Mouse (Mus musculus) fat pad, adult 2 months (tissue): ENCODE measurements at regions not wholly inside any gene's neighbourhood (a gene's known extent, or its start where the extent isn't known, plus 50 kb on each side); places are given as distances from the start of the nearest gene placed in this dataset.
A peak's percentile ranks its signal among the peaks of the same experiment; 100 is the strongest.
"Not testable (repeated sequence)": the region's sequence is repeated elsewhere in the genome, so short reads cannot be mapped to it uniquely, and the experiment has no call there.

ENCODE experiments used
- DNase-seq: peaks from one replicate; pipeline ENCODE4 v3.0.0-alpha.2; 2011; ENCODE audit warnings: low read depth, low spot score; ENCODE audit errors: extremely low read depth

- DNase-seq: no peak
Measured at GRCm38 (mm10) chr12:32122915-32123314, 61.8 kb upstream of the Prkar2b start.

- not testable (repeated sequence) for DNase-seq
Measured at GRCm38 (mm10) chr12:32122007-32122406, 60.9 kb upstream of the Prkar2b start.

- DNase-seq: no peak
Measured at GRCm38 (mm10) chr12:32112691-32113090, 51.6 kb upstream of the Prkar2b start.

GRCm38 (mm10) chr12:32111508-32112119, 50.5 kb upstream of the Prkar2b start:
- peak; percentile 28 for DNase-seq

- no peak for DNase-seq
Measured at GRCm38 (mm10) chr12:32110903-32111302, 49.8 kb upstream of the Prkar2b start.
